Mouse (Mus musculus) liver, postnatal 0 days (tissue): Measurements from ENCODE around the gene March6.

Source experiments
- CTCF ChIP-seq: sonication (generic); IDR thresholded peaks from 2 replicates; pipeline ENCODE4 v1.5.1; 2016; ENCODE audit warnings: antibody characterized with exemption, low read depth
- EP300 ChIP-seq: IDR thresholded peaks from 2 replicates; pipeline ENCODE4 v1.6.1; 2016; ENCODE audit warnings: antibody characterized with exemption, low read depth, mild to moderate bottlenecking

DNA sequence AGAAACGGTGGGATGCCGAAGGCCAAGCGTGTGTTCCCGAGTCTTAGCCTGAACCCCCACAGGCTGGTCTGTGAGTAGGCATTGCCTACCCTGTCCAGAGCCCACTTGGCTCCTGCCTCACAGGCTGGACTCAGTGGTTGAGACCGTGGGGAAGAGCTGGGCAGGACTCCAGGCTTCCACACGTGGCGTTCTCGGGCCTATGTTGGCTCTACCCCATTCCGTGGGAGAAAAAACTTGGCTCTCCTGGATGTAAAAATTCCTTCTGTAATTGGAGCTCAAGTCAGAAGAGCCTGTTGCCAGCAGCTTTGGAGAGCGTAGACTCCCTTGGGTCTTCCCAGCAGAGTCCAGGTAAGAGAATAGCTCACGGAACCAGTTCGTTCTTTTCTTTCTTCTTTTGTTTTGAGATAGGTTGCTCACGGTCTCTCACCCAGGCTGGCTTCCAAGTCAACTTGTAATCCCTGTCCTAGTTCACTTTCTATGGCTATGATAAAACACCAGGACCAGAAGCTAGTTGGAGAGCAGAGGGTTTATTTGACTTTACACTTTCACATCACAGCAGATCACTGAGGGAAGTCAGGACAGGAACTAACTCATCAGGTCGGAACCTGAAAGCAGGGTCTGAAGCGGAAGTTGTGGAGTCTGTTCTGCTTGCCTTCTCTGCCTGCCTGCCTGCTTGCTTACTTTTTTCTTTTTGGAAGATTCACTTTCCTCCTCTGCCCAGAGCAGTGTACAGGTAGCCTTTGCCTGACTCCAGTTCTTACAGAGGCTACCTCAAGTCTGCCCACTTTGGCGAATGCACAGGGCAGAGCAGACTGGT, 41.3 kb upstream of the March6 start:
- TF ChIP-seq CTCF, result no peak
- TF ChIP-seq EP300, result no peak
